Comparison of ENCODE assay signal across 22 mouse cellular contexts in genomic region chr10:21910334-21910733, GRCm38 (mm10). TPM values are rescaled to one million over a fixed set of nuclear protein-coding genes. Genes with fewer than 3 reads are reported as not detected.
DNase-seq lines count a peak whose midpoint lies in the region; ATAC-seq and TF ChIP-seq lines count a peak whose summit lies in the region.
"Had no signal": no experiment of that assay in that cellular context is flagged by ENCODE, and none has a peak within 500 bp of the region (broad histone marks: within the 10 kb centered on the region; RNA-seq: fewer than 3 reads in every experiment).

No protein-coding gene starts in this region.

- H3K4me1 ChIP-seq in lung, postnatal 0 days (ENCODE audit: insufficient read depth, low read depth, low read length) = no peaks in the 10 kb centered on the region
- H3K4me1 ChIP-seq in midbrain, embryonic 11.5 days (ENCODE audit: control insufficient read depth, insufficient read depth, low read length) = no peaks in the 10 kb centered on the region
- H3K4me1 ChIP-seq in midbrain, embryonic 16.5 days (ENCODE audit: control insufficient read depth, insufficient read depth, low read length) = peaks cover 6% of the 10 kb centered on the region
- no peaks in the 10 kb centered on the region for H3K4me1 ChIP-seq in stomach, postnatal 0 days (replicated peaks; ENCODE audit: control insufficient read depth, insufficient read depth)

- no peak overlapping the region for H3K9ac ChIP-seq in lung, postnatal 0 days (replicated peaks; ENCODE audit: low read depth)
- H3K9ac ChIP-seq in midbrain, embryonic 11.5 days (ENCODE audit: low read length) = no peak overlapping the region
- H3K9ac ChIP-seq in midbrain, embryonic 16.5 days (ENCODE audit: low read depth, low read length) = no peak overlapping the region
- H3K9ac ChIP-seq in stomach, postnatal 0 days (ENCODE audit: low read length) = no peak overlapping the region

- no peak overlapping the region for H3K4me2 ChIP-seq in lung, postnatal 0 days (replicated peaks; ENCODE audit: low read depth, low read length)
- no peak overlapping the region for H3K4me2 ChIP-seq in midbrain, embryonic 11.5 days
- H3K4me2 ChIP-seq in midbrain, embryonic 16.5 days (ENCODE audit: low read length) = no peak overlapping the region
- H3K4me2 ChIP-seq in stomach, postnatal 0 days (replicated peaks; ENCODE audit: low read depth) = no peak overlapping the region

- no peak for DNase-seq in lung, postnatal 0 days (ENCODE audit: low spot score)
- DNase-seq in lung, postnatal 25 days (ENCODE audit: low spot score) = no peak
- peak; percentile 59 for DNase-seq in midbrain, embryonic 11.5 days (ENCODE audit: low spot score, missing footprints)
- DNase-seq in induced T-regulatory cell, adult 2 months (ENCODE audit: low read depth) = peak; percentile 16
- peak; percentile 35 for DNase-seq in stomach, postnatal 0 days (ENCODE audit: low spot score)
- no peak for DNase-seq in layer of hippocampus, adult 18-20 months (ENCODE audit: low spot score in 2 of 2)
- DNase-seq: adrenal gland, adult 2 months; adrenal gland, adult 8-10 months; adrenal gland, postnatal 10 days; adrenal gland, postnatal 14 days; adrenal gland, postnatal 25 days; adrenal gland, postnatal 36 days; B cell, adult 2 months; cerebellum, adult 11 months; cerebellum, adult 11-12 months had no signal

- TF ChIP-seq CTCF in lung, postnatal 0 days (IDR thresholded peaks at IDR 0.05) = no peak
- TF ChIP-seq CTCF in stomach, postnatal 0 days (IDR thresholded peaks at IDR 0.05; ENCODE audit: low read depth) = no peak

- no peak overlapping the region for H3K4me3 ChIP-seq in lung, postnatal 0 days (ENCODE audit: low read depth, low read length)
- H3K4me3 ChIP-seq in midbrain, embryonic 11.5 days (ENCODE audit: low read depth, low read length) = no peak overlapping the region
- no peak overlapping the region for H3K4me3 ChIP-seq in midbrain, embryonic 16.5 days (ENCODE audit: low read depth, low read length)
- no peak overlapping the region for H3K4me3 ChIP-seq in stomach, postnatal 0 days (ENCODE audit: low read depth, low read length)

- peak; percentile 56; the same call in 1 of the 2 replicates for ATAC-seq in lung, postnatal 0 days
- ATAC-seq in midbrain, embryonic 11.5 days (ENCODE audit: low FRiP score) = no peak
- no peak for ATAC-seq in midbrain, embryonic 16.5 days
- peak; percentile 59; the same call in 1 of the 2 replicates for ATAC-seq in stomach, postnatal 0 days (ENCODE audit: low FRiP score, low TSS enrichment)
- no peak for ATAC-seq in monocyte, adult 5-6 weeks (replicated peaks; ENCODE audit: insufficient number of reproducible peaks, low FRiP score, low TSS enrichment, poor library complexity, severe bottlenecking)
- ATAC-seq: activated CD4-positive, CD25-positive, alpha-beta regulatory T cell, adult 4 months; CD4-positive, CD25-positive, alpha-beta regulatory T cell, adult 4 months; Patski had no signal

- 78% methylated on average over 9 of the region's 9 CpGs for WGBS in lung, postnatal 0 days
- 93% methylated on average over 9 of the region's 9 CpGs for WGBS in midbrain, embryonic 11.5 days
- 94% methylated on average over 9 of the region's 9 CpGs for WGBS in midbrain, embryonic 16.5 days
- WGBS in stomach, postnatal 0 days = 69% methylated on average over 9 of the region's 9 CpGs

- H3K36me3 ChIP-seq in lung, postnatal 0 days (ENCODE audit: insufficient read depth, low read length) = no peaks in the 10 kb centered on the region
- H3K36me3 ChIP-seq in midbrain, embryonic 11.5 days (ENCODE audit: control insufficient read depth, insufficient read depth, low read length) = no peaks in the 10 kb centered on the region
- no peaks in the 10 kb centered on the region for H3K36me3 ChIP-seq in midbrain, embryonic 16.5 days (ENCODE audit: control insufficient read depth, insufficient read depth, low read length)
- no peaks in the 10 kb centered on the region for H3K36me3 ChIP-seq in stomach, postnatal 0 days (ENCODE audit: control insufficient read depth, insufficient read depth, low read length)
- H3K36me3 ChIP-seq: G1E had no signal

- no peaks in the 10 kb centered on the region for H3K27me3 ChIP-seq in lung, postnatal 0 days (replicated peaks; ENCODE audit: insufficient read depth, low read length)
- H3K27me3 ChIP-seq in midbrain, embryonic 11.5 days (ENCODE audit: control insufficient read depth, insufficient read depth, low read length) = no peaks in the 10 kb centered on the region
- H3K27me3 ChIP-seq in midbrain, embryonic 16.5 days (ENCODE audit: control insufficient read depth, insufficient read depth, low read depth, low read length) = no peaks in the 10 kb centered on the region
- no peaks in the 10 kb centered on the region for H3K27me3 ChIP-seq in stomach, postnatal 0 days (ENCODE audit: control insufficient read depth, insufficient read depth, low read length)
- H3K27me3 ChIP-seq: CH12.LX, Patski had no signal

- peak; percentile 18; the same call in 1 of the 2 replicates for TF ChIP-seq EP300 in lung, postnatal 0 days (IDR thresholded peaks at IDR 0.05)
- TF ChIP-seq EP300 in stomach, postnatal 0 days (optimal IDR thresholded peaks at IDR 0.05) = no peak

- H3K27ac ChIP-seq in lung, postnatal 0 days (ENCODE audit: low read length) = no peak overlapping the region
- no peak overlapping the region for H3K27ac ChIP-seq in midbrain, embryonic 11.5 days (ENCODE audit: low read depth, low read length)
- H3K27ac ChIP-seq in midbrain, embryonic 16.5 days (ENCODE audit: low read length) = no peak overlapping the region
- no peak overlapping the region for H3K27ac ChIP-seq in stomach, postnatal 0 days (replicated peaks)

- H3K9me3 ChIP-seq in lung, postnatal 0 days (ENCODE audit: low read length) = no peaks in the 10 kb centered on the region
- H3K9me3 ChIP-seq in midbrain, embryonic 11.5 days (ENCODE audit: control insufficient read depth, low read length) = no peaks in the 10 kb centered on the region
- no peaks in the 10 kb centered on the region for H3K9me3 ChIP-seq in midbrain, embryonic 16.5 days (replicated peaks; ENCODE audit: control insufficient read depth, low read length, poor library complexity, severe bottlenecking)
- no peaks in the 10 kb centered on the region for H3K9me3 ChIP-seq in stomach, postnatal 0 days (ENCODE audit: control insufficient read depth, low read length)
- H3K9me3 ChIP-seq: G1E had no signal

RNA-seq across cellular contexts. Expression of gene Sgk1, which starts 28.4 kb away (rescaled TPM):
- polyA plus RNA-seq in lung, postnatal 0 days (2015; fragmentation: Nextera tagmentation; extraction: Ambion mirVana) = 86.9 and 130 TPM in 2 replicates
- polyA plus RNA-seq in midbrain, embryonic 11.5 days (2014; fragmentation: Nextera tagmentation; extraction: Ambion mirVana) = 20.8 and 25.7 TPM in 2 replicates
- 47.9 and 53.4 TPM in 2 replicates for polyA plus RNA-seq in midbrain, embryonic 16.5 days (2015; fragmentation: Nextera tagmentation; extraction: Ambion mirVana)
- 60.0 and 73.1 TPM in 2 replicates for polyA plus RNA-seq in stomach, postnatal 0 days (2015; fragmentation: Nextera tagmentation; extraction: Ambion mirVana)
- total RNA-seq in monocyte, adult 5-6 weeks (2017) = 323 to 475 TPM (median 431 TPM) in 3 replicates
- total RNA-seq in layer of hippocampus, adult 18-20 months (2021) = 100 to 1,000 TPM in 1 of 2 experiments, 10 to 100 TPM in 1; 88.8 to 199 TPM

Comparison
In these comparisons a context has a peak if more than half of its experiments do, and no peak if none do; other contexts are left out.
1. ATAC-seq: peak in lung, postnatal 0 days (single experiment) and stomach, postnatal 0 days (single experiment); none in midbrain, embryonic 11.5 days (single experiment), midbrain, embryonic 16.5 days (single experiment) and monocyte, adult 5-6 weeks (single experiment).
2. DNase-seq: peak in midbrain, embryonic 11.5 days (single experiment), induced T-regulatory cell, adult 2 months (single experiment) and stomach, postnatal 0 days (single experiment); none in lung, postnatal 0 days (single experiment), lung, postnatal 25 days (single experiment) and layer of hippocampus, adult 18-20 months (0 of 2).